Mouse (Mus musculus) ZHBTc4 (cell line): Measurements from ENCODE around the gene Ptprs.

ENCODE experiments used
- DNase-seq: peaks from one replicate; pipeline ENCODE4 v3.0.0-alpha.2; 2011; ENCODE audit warnings: low read depth, low spot score

The Ptprs gene

GRCm38 (mm10) chr17:56468380-56468779 is 7.9 kb downstream of the Ptprs start:
- peak; percentile 66 for DNase-seq

DNA sequence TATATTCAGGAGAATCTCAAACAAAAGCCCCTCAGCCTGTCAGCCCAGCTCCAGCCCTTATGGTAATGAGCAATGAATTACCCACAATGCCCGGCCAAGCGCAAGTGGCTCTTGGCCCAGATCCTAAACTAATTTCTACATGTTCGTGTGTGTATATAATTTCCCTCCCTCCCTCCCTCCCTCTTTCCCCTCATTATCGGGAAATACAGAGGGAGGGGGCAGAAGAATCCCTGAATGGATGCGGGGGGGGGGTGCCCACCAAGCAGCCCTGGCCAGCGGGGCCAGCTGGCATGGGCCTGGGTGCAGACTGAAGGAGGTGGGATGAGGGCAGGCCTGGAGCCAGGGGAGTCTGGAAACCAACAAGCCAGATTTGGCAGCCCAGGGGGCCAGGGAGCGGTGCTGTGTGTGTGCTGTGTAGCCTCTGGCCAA is 8.8 kb downstream of the Ptprs start:
- DNase-seq = no peak

DNA sequence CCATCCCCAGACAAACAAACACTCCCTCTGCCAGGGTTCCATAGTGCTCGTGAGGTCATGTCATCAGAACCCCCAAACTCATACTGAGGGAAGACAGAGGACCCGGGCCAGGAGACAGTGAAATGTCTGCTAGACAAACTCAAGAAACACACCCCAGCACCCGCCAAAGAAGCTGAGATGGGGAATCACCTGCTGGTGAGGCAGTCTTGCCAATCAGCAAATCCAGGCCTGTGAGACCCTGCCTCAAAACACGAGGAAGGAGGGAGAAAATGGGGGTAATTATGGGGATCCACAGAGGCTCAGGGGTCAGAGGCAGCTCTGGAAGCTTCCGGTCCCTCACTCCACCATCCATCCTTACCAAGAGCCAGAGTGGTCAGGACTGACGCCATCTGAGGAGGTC is 9.5 kb downstream of the Ptprs start:
- no peak for DNase-seq

- no peak for DNase-seq
These were observed 11.5 kb downstream of the Ptprs start for GRCm38 (mm10) chr17:56464817-56465216.

DNA sequence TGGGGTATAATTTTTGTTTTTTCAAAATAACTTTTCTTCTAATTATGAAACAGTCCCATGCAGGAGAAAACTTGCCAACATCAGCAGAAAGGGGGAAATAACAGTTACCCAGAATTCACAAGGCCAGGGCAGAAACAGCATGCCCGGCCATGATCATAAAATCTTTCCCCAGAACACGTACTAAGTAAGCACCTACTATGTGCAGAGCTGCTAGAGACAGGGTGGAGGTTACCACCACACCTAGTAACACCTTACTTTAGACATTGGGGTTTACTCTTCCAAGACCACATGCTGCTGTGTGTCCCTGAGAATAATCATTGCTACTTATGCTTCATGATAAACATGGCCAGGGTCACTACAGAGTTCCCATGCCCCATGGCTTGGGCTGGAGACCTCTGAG is 11.9 kb downstream of the Ptprs start:
- DNase-seq = no peak

DNA sequence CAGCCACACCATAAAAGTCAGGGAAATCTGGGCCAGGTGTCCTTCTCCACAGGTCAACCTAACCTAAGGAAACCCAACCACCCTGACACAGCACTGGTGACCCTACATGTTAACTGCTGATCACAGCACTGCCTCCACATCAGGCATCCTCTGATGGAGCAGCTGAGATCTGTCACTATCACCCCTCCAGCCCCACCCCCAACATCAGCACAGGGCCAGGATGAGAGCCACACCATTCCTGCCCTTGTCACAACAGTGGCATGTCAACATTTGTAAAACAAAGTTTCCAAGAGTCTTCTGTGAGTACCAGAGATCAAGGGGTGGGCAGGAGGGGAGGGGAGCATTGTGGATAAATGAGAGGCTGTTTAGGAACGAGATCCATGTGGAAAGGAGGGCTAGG is 12.8 kb downstream of the Ptprs start:
- no peak for DNase-seq

DNA sequence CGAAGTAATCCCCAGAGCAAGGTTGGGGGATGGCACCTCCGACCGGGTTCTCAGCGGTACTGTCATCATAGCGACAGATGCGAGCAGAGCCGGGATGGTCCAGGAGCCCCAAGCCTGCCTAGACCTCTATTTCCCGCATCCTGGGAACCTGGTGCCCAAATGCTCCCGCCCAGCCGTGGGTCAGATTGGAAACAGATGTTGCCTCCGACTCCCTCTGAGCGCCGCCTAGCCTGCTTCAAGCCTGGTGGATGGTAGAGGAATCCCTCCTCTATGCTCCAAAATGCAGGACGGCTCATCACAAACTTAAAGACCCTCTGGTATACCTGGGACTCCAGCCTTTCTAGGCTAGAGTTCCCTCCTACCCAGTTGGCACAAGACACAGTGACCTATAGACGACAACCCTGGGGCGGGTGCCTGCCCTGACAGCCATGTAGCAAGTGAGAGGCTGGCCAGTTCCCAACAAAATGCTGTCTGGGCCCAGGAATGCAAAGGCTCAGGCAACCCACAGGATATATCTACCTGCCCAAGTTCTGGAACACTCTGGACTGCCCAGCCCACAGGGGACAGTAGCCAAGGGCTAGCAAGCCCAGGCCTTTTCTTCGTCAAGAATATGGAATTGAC is 13.3 kb downstream of the Ptprs start:
- no peak for DNase-seq

DNA sequence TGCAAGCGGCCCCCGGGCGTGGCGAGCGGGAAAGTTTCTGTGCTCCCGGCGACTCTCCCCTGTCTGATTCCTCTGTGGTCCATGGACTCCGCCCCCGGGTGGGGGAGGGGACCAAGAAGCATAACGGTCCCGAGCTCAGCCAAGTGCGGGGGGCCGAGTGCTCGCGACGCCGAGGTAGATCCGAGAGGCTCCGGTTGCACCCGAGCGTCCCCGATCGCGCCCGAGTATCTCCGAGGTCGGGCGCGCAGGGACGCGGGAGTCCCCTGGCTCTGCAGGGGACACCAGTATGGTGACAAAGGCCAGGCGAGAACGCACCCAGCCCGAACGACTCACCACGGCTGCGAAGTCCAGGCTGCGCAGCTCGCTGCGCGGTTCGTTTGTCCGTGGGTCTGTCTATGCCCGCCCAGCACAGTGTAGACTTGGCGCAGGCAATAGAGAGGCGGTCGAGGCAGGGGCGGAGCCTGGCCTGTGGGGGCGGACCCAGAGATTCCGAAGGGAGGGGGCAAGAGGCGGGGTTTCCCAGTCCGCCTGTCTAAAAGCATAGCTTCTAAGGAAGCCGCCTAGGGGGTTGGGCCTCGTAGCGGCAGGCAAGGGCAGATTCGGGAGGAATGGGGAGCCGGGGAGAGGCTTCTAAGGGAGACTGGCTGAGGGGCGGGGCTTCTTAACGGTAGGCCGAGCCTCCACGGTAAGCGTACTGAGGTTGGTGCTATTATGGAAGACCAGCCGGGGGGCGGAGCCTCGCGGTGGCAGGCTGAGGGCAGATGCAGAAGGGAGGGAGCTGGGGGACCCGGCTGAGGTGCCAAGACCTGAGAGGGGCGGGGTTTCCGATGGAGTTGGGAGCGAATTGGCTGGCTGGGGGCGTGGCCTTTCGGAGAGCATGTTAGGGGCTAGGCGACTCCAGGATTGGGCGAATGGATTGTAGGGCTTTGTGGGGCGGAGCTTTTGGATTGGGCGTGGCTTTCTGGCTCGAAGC is 14.2 kb downstream of the Ptprs start:
- DNase-seq = peak; percentile 100

DNA sequence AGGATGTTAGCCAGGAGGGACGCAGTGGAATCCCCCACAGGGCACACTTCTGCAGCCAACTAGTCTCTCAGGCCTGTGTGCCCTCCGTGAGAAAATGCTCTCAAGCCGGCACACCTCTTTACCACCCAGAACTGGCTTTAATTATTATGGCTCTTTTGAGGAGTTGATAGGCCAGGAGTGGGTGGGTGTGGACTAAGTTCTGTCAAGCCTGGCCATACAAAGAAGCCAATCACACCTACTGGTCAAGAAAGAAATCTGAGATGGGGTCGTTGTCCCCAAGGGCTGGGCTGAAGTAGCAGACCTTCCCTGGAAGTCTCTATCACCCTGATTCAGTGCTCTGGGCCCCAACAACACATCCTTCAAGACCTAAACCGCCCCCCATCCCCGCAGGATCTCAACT is 15.4 kb downstream of the Ptprs start:
- DNase-seq = no peak

GRCm38 (mm10) chr17:56457442-56457841 is 18.8 kb downstream of the Ptprs start:
- DNase-seq = no peak

DNA sequence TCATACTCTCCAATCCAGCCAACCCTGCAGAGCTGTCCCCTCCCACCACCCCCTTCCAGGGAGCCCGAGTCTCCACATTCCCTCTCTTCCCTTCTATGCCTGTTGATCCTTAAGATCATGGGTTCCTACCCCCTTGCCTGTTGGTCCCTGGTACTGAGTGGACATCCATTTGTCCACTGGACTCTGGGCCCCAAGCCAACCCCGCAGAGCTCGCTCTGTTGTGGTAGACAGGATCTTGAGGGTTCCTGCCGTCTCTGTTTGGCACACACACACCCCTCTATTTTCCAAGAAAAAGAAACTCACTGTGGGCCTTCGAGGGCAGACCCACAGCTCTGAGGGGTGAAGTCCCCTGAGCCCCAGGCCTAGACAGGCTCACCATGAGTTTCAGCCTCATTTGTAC is 19.9 kb downstream of the Ptprs start:
- no peak for DNase-seq

GRCm38 (mm10) chr17:56453689-56454088 is 22.6 kb downstream of the Ptprs start:
- DNase-seq = no peak

DNA sequence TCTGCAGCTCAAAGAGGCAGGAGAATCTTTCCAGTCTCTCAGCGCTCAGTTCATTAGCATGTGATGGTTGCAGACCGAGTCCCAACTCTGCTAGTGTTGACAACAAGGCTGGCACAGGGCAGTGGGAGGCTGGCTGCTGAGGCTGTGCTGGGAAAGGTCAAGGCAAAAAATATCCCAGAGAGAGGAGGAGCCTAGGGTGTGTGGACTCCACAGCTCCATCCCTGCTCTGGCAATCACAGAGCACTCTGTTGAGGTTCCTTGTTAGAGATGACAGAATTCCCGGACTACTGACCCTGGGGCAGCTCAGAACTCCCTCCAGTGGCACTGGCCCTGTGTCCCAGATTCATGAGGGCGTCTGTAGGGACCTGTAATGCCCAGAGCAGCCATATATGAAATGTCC is 23.0 kb downstream of the Ptprs start:
- no peak for DNase-seq

DNA sequence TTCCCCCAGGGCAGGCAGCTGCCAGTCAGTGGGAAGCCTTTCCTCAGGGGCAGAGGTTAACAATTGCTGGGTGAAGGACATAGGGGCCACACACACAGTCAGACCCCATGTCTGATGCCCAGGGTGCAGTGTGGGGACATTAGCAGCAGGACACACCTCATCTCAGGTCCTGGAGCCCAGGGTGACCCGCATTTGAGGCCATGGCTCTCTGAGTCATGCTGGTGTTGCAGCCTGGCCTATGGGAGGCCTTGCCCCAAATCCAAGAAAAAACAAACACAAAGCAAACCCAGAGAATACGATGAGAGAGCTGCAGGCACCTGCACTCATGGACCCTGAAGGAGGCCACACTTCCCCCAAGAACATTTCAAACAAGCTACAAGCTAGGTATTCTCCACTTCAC is 28.6 kb downstream of the Ptprs start:
- DNase-seq = no peak

- peak; percentile 42 for DNase-seq
These were observed 30.9 kb downstream of the Ptprs start for GRCm38 (mm10) chr17:56445397-56445796.

DNA sequence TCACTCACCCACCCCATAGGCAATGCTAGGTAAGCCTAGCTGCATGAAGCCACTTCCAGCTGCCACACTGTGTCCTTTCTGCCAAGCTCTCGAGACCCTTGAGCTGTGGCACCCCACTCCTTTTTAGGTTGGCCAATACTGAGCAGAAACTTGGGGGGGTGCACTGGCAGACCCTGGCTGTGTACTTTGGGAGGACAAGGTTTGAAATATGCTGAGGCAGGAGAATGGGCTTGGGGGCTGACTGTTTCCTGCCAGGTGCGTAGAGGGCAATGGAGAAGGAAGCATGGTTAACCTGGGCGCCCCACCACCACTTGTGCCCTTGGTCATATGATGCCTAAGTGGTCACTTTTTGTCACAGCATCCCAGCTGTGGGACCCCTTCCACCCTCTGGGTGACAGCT is 31.5 kb downstream of the Ptprs start:
- DNase-seq = no peak

DNA sequence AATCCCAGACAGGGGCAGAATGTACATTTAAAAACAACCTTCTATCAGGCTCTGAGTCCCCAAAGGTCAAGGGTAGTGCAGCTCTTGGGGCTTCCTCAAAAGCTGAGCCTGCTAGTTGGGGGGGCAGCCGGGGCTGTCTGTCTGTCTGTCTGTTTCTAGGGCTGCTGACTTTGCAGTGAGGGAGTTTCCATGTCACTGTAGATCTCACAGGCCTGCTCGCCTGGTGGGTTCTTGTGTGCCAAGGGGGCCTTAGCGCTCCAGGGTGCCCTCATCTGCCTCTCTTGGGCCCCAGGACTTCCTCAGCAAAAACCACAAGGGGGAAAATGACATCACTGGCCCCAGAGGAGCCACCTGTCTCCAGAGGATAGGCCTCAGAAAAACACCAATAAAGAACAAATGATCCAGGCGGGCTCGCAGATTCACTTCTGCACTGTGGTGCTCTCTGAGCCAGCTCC is 32.9 kb downstream of the Ptprs start:
- DNase-seq = no peak

DNA sequence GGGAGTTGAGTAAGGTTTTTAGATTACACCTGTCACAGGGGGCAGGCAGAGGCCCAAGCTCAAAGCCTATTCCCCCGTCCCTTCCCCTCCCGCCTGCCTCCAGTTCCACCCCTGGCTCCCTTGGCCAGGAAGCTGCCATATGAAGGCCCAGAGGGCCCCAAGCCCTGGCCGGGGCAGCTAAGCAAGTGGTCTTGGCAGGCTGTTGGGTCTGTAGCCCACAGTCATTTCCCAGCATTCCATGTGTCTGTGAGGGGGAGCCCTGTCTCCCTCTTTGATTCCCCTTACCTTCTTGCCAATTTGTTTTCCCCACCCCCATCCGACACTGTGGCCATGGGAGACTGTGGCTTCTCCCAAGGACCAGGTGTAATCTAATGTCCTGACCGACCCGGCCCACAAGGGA is 34.0 kb downstream of the Ptprs start:
- no peak for DNase-seq

GRCm38 (mm10) chr17:56439731-56440460 is 36.4 kb downstream of the Ptprs start:
- DNase-seq = no peak

GRCm38 (mm10) chr17:56431582-56431981 is 44.7 kb downstream of the Ptprs start:
- DNase-seq = no peak

GRCm38 (mm10) chr17:56427857-56428256 is 48.4 kb downstream of the Ptprs start:
- DNase-seq = no peak

- DNase-seq = no peak
These were observed 50.3 kb downstream of the Ptprs start for GRCm38 (mm10) chr17:56425941-56426340.
